Mouse (Mus musculus) ES-Bruce4 (cell line): ENCODE results near the gene Tmem248. TPM values are rescaled to one million over a fixed set of nuclear protein-coding genes. Genes with fewer than 3 reads are reported as not detected.
A peak's percentile ranks its signal among the peaks of the same experiment; 100 is the strongest.

ENCODE experiments used
- H3K27ac ChIP-seq: 2 replicates; pipeline ENCODE4 v1.5.1; 2012; ENCODE audit warnings: low read length, inconsistent platforms; ENCODE audit not compliant: insufficient read depth
- H3K27me3 ChIP-seq: 2 replicates; pipeline ENCODE4 v1.6.1; 2012; ENCODE audit warnings: mild to moderate bottlenecking, low read length, inconsistent platforms; ENCODE audit not compliant: control insufficient read depth, poor library complexity, insufficient read depth, severe bottlenecking
- H3K36me3 ChIP-seq: 2 replicates; pipeline ENCODE4 v1.6.1; 2012; ENCODE audit warnings: inconsistent platforms, mild to moderate bottlenecking, low read length, moderate library complexity; ENCODE audit not compliant: control insufficient read depth, poor library complexity, insufficient read depth, severe bottlenecking
- H3K4me1 ChIP-seq: one replicate; pipeline ENCODE4 v1.8.1; 2011; ENCODE audit warnings: low read length; ENCODE audit not compliant: control insufficient read depth, insufficient read depth
- H3K4me3 ChIP-seq: 2 replicates; pipeline ENCODE4 v1.5.1; 2011; ENCODE audit warnings: low read depth, mild to moderate bottlenecking, low read length
- H3K9ac ChIP-seq: 2 replicates; pipeline ENCODE4 v1.6.1; 2012; ENCODE audit warnings: low read depth, mild to moderate bottlenecking, inconsistent platforms; ENCODE audit not compliant: poor library complexity, severe bottlenecking
- H3K9me3 ChIP-seq: replicated peaks from 2 replicates; pipeline ENCODE4 v1.6.1; 2012; ENCODE audit warnings: mild to moderate bottlenecking, low read length, inconsistent platforms; ENCODE audit not compliant: control insufficient read depth, poor library complexity, insufficient read depth, severe bottlenecking
- CTCF ChIP-seq: IDR thresholded peaks from one replicate; pipeline ENCODE4 v1.8.1; 2011; ENCODE audit warnings: low read depth, low read length
- EP300 ChIP-seq: IDR thresholded peaks from 2 replicates; pipeline ENCODE4 v1.6.1; 2011; ENCODE audit warnings: low read depth, low read length; ENCODE audit not compliant: insufficient read depth
- POLR2A ChIP-seq: IDR thresholded peaks from one replicate; pipeline ENCODE4 v1.8.1; 2011; ENCODE audit warnings: low read length; ENCODE audit not compliant: insufficient read depth
- polyA plus RNA-seq: library from polyadenylated mRNA; stranded (reverse); fragments of >200 nt; gene quantifications from 2 replicates; pipeline ENCODE4 v1.2.4, GENCODE M21; 2011; ENCODE audit warnings: low read depth; ENCODE audit not compliant: missing spikeins, insufficient read depth, insufficient read length

Tmem248 gene
- polyA plus RNA-seq, 1 experiment: 60.2 TPM

GRCm38 (mm10) chr5:130288106-130288505 lies 71.2 kb downstream of the Tmem248 start:
- H3K4me1 ChIP-seq: no peaks in the 10 kb centered on the region
- H3K9ac ChIP-seq: no peak overlapping the region
- H3K9me3 ChIP-seq: peaks cover 5% of the 10 kb centered on the region; the same call in 1 of the 2 replicates
- H3K27ac ChIP-seq: no peak overlapping the region
- TF ChIP-seq EP300: no peak
- TF ChIP-seq CTCF: no peak
- no peak for TF ChIP-seq POLR2A
- H3K36me3 ChIP-seq: peaks cover 8% of the 10 kb centered on the region; the same call in 1 of the 2 replicates
- no peaks in the 10 kb centered on the region for H3K27me3 ChIP-seq
- H3K4me3 ChIP-seq: no peak overlapping the region

GRCm38 (mm10) chr5:130290242-130290641 lies 73.4 kb downstream of the Tmem248 start:
- Histone ChIP-seq H3K9ac (no peak overlapping the region), H3K36me3 (peaks cover 2% of the 10 kb centered on the region; the same call in 1 of the 2 replicates)

GRCm38 (mm10) chr5:130290775-130291174 lies 73.9 kb downstream of the Tmem248 start:
- Histone ChIP-seq H3K27me3 (no peaks in the 10 kb centered on the region), H3K36me3 (peaks cover 2% of the 10 kb centered on the region; the same call in 1 of the 2 replicates), H3K4me1 (no peaks in the 10 kb centered on the region), H3K4me3 (no peak overlapping the region), H3K9ac (no peak overlapping the region), H3K9me3 (no peaks in the 10 kb centered on the region), H3K27ac (no peak overlapping the region)
- no peak for TF ChIP-seq CTCF
- no peak for TF ChIP-seq EP300
- TF ChIP-seq POLR2A: no peak

More at GRCm38 (mm10) chr5:130290242-130290641, 73.4 kb downstream of the Tmem248 start:
- Histone ChIP-seq H3K4me3 (no peak overlapping the region), H3K4me1 (no peaks in the 10 kb centered on the region), H3K27me3 (no peaks in the 10 kb centered on the region), H3K9me3 (no peaks in the 10 kb centered on the region), H3K27ac (no peak overlapping the region)
- peak; percentile 53 for TF ChIP-seq CTCF
- TF ChIP-seq EP300: no peak
- no peak for TF ChIP-seq POLR2A

GRCm38 (mm10) chr5:130292976-130293375 lies 76.1 kb downstream of the Tmem248 start:
- H3K27me3 ChIP-seq: no peaks in the 10 kb centered on the region
- H3K9ac ChIP-seq: no peak overlapping the region
- H3K36me3 ChIP-seq: peaks cover 8% of the 10 kb centered on the region
- no peak overlapping the region for H3K4me3 ChIP-seq
- H3K4me1 ChIP-seq: no peaks in the 10 kb centered on the region
- no peak overlapping the region for H3K27ac ChIP-seq
- no peaks in the 10 kb centered on the region for H3K9me3 ChIP-seq
- no peak for TF ChIP-seq POLR2A
- TF ChIP-seq EP300: no peak
- TF ChIP-seq CTCF: no peak

Other genes starting within 250 kb of the Tmem248 start
- gene Gusb, start 214.0 kb upstream of the Tmem248 start, polyA plus RNA-seq: 11.5 and 13.3 TPM in 2 replicates
- gene Asl, start 187.8 kb upstream of the Tmem248 start, polyA plus RNA-seq: 60.7 and 63.4 TPM in 2 replicates
- gene Crcp, start 187.8 kb upstream of the Tmem248 start, polyA plus RNA-seq: 25.7 and 30.0 TPM in 2 replicates
- gene Tpst1, start 143.8 kb upstream of the Tmem248 start, polyA plus RNA-seq: 35.6 and 44.8 TPM in 2 replicates
- 0.97 and 1.8 TPM in 2 replicates for gene Kctd7, start 72.2 kb upstream of the Tmem248 start, polyA plus RNA-seq
- gene Rabgef1, start 45.3 kb upstream of the Tmem248 start, polyA plus RNA-seq: 29.9 and 34.8 TPM in 2 replicates
- 66.8 and 68.5 TPM in 2 replicates for gene Sbds, start 38.4 kb downstream of the Tmem248 start, polyA plus RNA-seq
- gene Tyw1, start 38.5 kb downstream of the Tmem248 start, polyA plus RNA-seq: 27.7 and 27.8 TPM in 2 replicates
- gene Caln1, start 152.4 kb downstream of the Tmem248 start, polyA plus RNA-seq: 0.28 and 0.32 TPM in 2 replicates
- not detected in 2 replicates for gene A330070K13Rik, start 167.6 kb downstream of the Tmem248 start, polyA plus RNA-seq